ENCODE assay signal across 23 mouse cellular contexts in the genomic region with DNA sequence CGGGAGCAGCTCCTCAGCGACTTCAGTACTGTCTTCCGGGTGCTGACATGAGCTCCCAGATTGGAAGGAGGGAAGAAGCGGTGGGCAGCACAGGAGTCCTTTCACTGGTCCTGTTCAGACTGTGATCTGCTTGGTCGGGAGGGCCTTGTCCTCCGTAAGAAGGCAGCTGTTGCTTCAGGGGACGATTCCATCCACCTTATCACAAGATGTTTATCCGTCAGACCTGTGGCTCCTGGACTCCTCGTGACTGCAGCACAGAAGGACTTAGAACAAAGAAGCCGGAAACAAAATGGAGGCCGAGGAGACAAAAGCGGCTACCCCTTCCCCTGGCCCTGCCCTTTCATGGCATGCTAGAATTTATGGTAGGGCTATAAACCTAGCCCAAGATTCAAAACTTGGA. TPM values are rescaled to one million over a fixed set of nuclear protein-coding genes. Genes with fewer than 3 reads are reported as not detected.
DNase-seq lines count a peak whose midpoint lies in the region; ATAC-seq and TF ChIP-seq lines count a peak whose summit lies in the region.
"Had no signal": no experiment of that assay in that cellular context is flagged by ENCODE, and none has a peak within 500 bp of the region (broad histone marks: within the 10 kb centered on the region; RNA-seq: fewer than 3 reads in every experiment).

No protein-coding gene starts in this region.

- H3K9ac ChIP-seq in neural tube, embryonic 11.5 days (ENCODE audit: low read length) = 0 out of 2 replicates have a peak overlapping the region, but pooled peaks have one; percentile 15
- peak overlapping the region; percentile 91 for H3K9ac ChIP-seq in ES-E14 (ENCODE audit: insufficient read depth, low read depth, low read length, poor library complexity, severe bottlenecking)
- H3K9ac ChIP-seq in intestine, embryonic 14.5 days (ENCODE audit: low read length) = no peak overlapping the region
- H3K9ac ChIP-seq in midbrain, postnatal 0 days (replicated peaks; ENCODE audit: low read length, poor library complexity, severe bottlenecking) = no peak overlapping the region
- H3K9ac ChIP-seq: embryonic facial prominence, embryonic 13.5 days; forebrain, embryonic 12.5 days; heart, embryonic 13.5 days; hindbrain, embryonic 15.5 days had no signal

- no peaks in the 10 kb centered on the region for H3K4me1 ChIP-seq in neural tube, embryonic 11.5 days (ENCODE audit: control insufficient read depth, insufficient read depth, low read length)
- H3K4me1 ChIP-seq in ES-E14 (ENCODE audit: control insufficient read depth in 2 of 2, insufficient read depth in 2 of 2, low read length in 2 of 2, poor library complexity in 1 of 2) = peaks cover 5 to 15% of the 10 kb centered on the region in 2 experiments
- H3K4me1 ChIP-seq in intestine, embryonic 14.5 days (replicated peaks; ENCODE audit: control insufficient read depth, insufficient read depth, low read length) = no peaks in the 10 kb centered on the region
- peaks cover 4% of the 10 kb centered on the region; the same call in 1 of the 2 replicates for H3K4me1 ChIP-seq in small intestine, adult 2 months (ENCODE audit: control insufficient read depth, insufficient read depth, insufficient read length, low read length)
- no peaks in the 10 kb centered on the region for H3K4me1 ChIP-seq in midbrain, postnatal 0 days (ENCODE audit: insufficient read depth, low read length)
- H3K4me1 ChIP-seq: embryonic facial prominence, embryonic 13.5 days; heart, embryonic 13.5 days; hindbrain, embryonic 15.5 days had no signal

- no peak for ATAC-seq in neural tube, embryonic 11.5 days (ENCODE audit: insufficient read depth, low FRiP score, low TSS enrichment)
- ATAC-seq in intestine, embryonic 14.5 days (replicated peaks; ENCODE audit: low FRiP score, low TSS enrichment, low read depth) = peak; percentile 77
- ATAC-seq in midbrain, postnatal 0 days (ENCODE audit: low FRiP score) = no peak
- ATAC-seq: forebrain, embryonic 16.5 days had no signal

- H3K9me3 ChIP-seq in neural tube, embryonic 11.5 days (ENCODE audit: control insufficient read depth, low read length) = no peaks in the 10 kb centered on the region
- H3K9me3 ChIP-seq in ES-E14 (ENCODE audit: control insufficient read depth, insufficient read depth, low read depth, low read length) = no peaks in the 10 kb centered on the region
- no peaks in the 10 kb centered on the region for H3K9me3 ChIP-seq in intestine, embryonic 14.5 days (ENCODE audit: control insufficient read depth, low read length)
- no peaks in the 10 kb centered on the region for H3K9me3 ChIP-seq in midbrain, postnatal 0 days (ENCODE audit: low read length)
- H3K9me3 ChIP-seq: embryonic facial prominence, embryonic 13.5 days; forebrain, embryonic 12.5 days; heart, embryonic 13.5 days; hindbrain, embryonic 15.5 days had no signal

- DNase-seq in neural tube, embryonic 11.5 days (ENCODE audit: low spot score) = no peak
- no peak for DNase-seq in neural tube, embryonic 10.5 days (ENCODE audit: extremely low spot score, low spot score)
- peak; percentile 57 for DNase-seq in ES-E14 (ENCODE audit: low read depth, low spot score)
- DNase-seq in intestine, embryonic 14.5 days (ENCODE audit: low spot score) = peak; percentile 66
- DNase-seq in urinary bladder, postnatal 4 days (ENCODE audit: low spot score in 2 of 2) = no peak
- no peak for DNase-seq in midbrain, postnatal 0 days (ENCODE audit: low spot score)
- no peak for DNase-seq in T-cell, adult 2 months (ENCODE audit: low spot score)
- DNase-seq: adrenal gland, postnatal 14 days; cerebellum, adult 18-20 months; cerebellum, adult 9-11 months; cerebellum, postnatal 36 days; gastrocnemius, postnatal 10 days; heart, postnatal 36 days had no signal

- TF ChIP-seq CTCF in small intestine, adult 2 months (IDR thresholded peaks at IDR 0.05; ENCODE audit: extremely low read depth, insufficient read length, insufficient replicate concordance, low read depth, low read length) = no peak
- TF ChIP-seq CTCF in midbrain, postnatal 0 days (IDR thresholded peaks at IDR 0.05) = no peak

- in situ Hi-C loops in ES-E14 (cut with MboI; ENCODE audit: low sequenced_read_pairs in 2 of 2, unreplicated experiment in 2 of 2) = no loop called here

- WGBS in neural tube, embryonic 11.5 days = 53% methylated on average over 12 of the region's 12 CpGs
- 65% methylated on average over 12 of the region's 12 CpGs for WGBS in intestine, embryonic 14.5 days
- WGBS in small intestine, adult 2 months = 39% methylated on average over 12 of the region's 12 CpGs
- WGBS in midbrain, postnatal 0 days = 86% methylated on average over 12 of the region's 12 CpGs

- no peaks in the 10 kb centered on the region for H3K36me3 ChIP-seq in neural tube, embryonic 11.5 days (ENCODE audit: control insufficient read depth, insufficient read depth, low read length)
- H3K36me3 ChIP-seq in ES-E14 (ENCODE audit: control insufficient read depth, insufficient read depth, low read length, poor library complexity, severe bottlenecking) = no peaks in the 10 kb centered on the region; the same call in 1 of the 2 replicates
- H3K36me3 ChIP-seq in intestine, embryonic 14.5 days (ENCODE audit: control insufficient read depth, insufficient read depth, low read length) = no peaks in the 10 kb centered on the region
- no peaks in the 10 kb centered on the region for H3K36me3 ChIP-seq in small intestine, adult 2 months (ENCODE audit: control insufficient read depth, insufficient read depth, low read length)
- H3K36me3 ChIP-seq in midbrain, postnatal 0 days (ENCODE audit: insufficient read depth, low read length) = no peaks in the 10 kb centered on the region
- H3K36me3 ChIP-seq: embryonic facial prominence, embryonic 13.5 days; forebrain, embryonic 12.5 days; heart, embryonic 13.5 days; hindbrain, embryonic 15.5 days had no signal

- H3K4me3 ChIP-seq in neural tube, embryonic 11.5 days (ENCODE audit: low read depth, low read length) = no peak overlapping the region
- peak overlapping the region; percentile 45 to 71 for H3K4me3 ChIP-seq in ES-E14 (ENCODE audit: insufficient read depth in 1 of 2, low read depth in 1 of 2, low read length in 2 of 2, poor library complexity in 1 of 2, severe bottlenecking in 1 of 2)
- no peak overlapping the region for H3K4me3 ChIP-seq in intestine, embryonic 14.5 days (ENCODE audit: low read depth, low read length)
- H3K4me3 ChIP-seq in small intestine, adult 2 months (ENCODE audit: low read depth, low read length) = peak overlapping the region; percentile 59
- no peak overlapping the region for H3K4me3 ChIP-seq in midbrain, postnatal 0 days (ENCODE audit: low read depth, low read length)
- H3K4me3 ChIP-seq: embryonic facial prominence, embryonic 13.5 days; forebrain, embryonic 12.5 days; heart, embryonic 13.5 days; hindbrain, embryonic 15.5 days had no signal

- no peaks in the 10 kb centered on the region for H3K27me3 ChIP-seq in neural tube, embryonic 11.5 days (ENCODE audit: control insufficient read depth, insufficient read depth, low read length)
- no peaks in the 10 kb centered on the region for H3K27me3 ChIP-seq in intestine, embryonic 14.5 days (replicated peaks; ENCODE audit: control insufficient read depth, insufficient read depth, low read length)
- H3K27me3 ChIP-seq in small intestine, adult 2 months (ENCODE audit: control insufficient read depth, insufficient read depth, low read length) = no peaks in the 10 kb centered on the region
- H3K27me3 ChIP-seq in midbrain, postnatal 0 days (ENCODE audit: insufficient read depth, low read length) = no peaks in the 10 kb centered on the region
- H3K27me3 ChIP-seq: embryonic facial prominence, embryonic 13.5 days; forebrain, embryonic 12.5 days; heart, embryonic 13.5 days; hindbrain, embryonic 15.5 days had no signal

- 0 out of 2 replicates have a peak overlapping the region, but pooled peaks have one; percentile 27 for H3K27ac ChIP-seq in neural tube, embryonic 11.5 days (ENCODE audit: low read depth, low read length)
- H3K27ac ChIP-seq in ES-E14 (ENCODE audit: insufficient read depth, low read depth, low read length, poor library complexity, severe bottlenecking) = peak overlapping the region; percentile 96
- H3K27ac ChIP-seq in intestine, embryonic 14.5 days (ENCODE audit: low read depth) = peak overlapping the region; percentile 68
- peak overlapping the region; percentile 91 for H3K27ac ChIP-seq in small intestine, adult 2 months (ENCODE audit: insufficient read depth, low read depth, low read length)
- H3K27ac ChIP-seq in midbrain, postnatal 0 days (ENCODE audit: low read depth, low read length) = no peak overlapping the region
- H3K27ac ChIP-seq: embryonic facial prominence, embryonic 13.5 days; forebrain, embryonic 12.5 days; heart, embryonic 13.5 days; hindbrain, embryonic 15.5 days had no signal

- TF ChIP-seq POLR2A in small intestine, adult 2 months (IDR thresholded peaks at IDR 0.05; ENCODE audit: low read depth, low read length) = 0 out of 2 replicates have a peak, but pooled peaks have one; percentile 6

- no peak overlapping the region for H3K4me2 ChIP-seq in neural tube, embryonic 11.5 days (ENCODE audit: low read depth)
- H3K4me2 ChIP-seq in intestine, embryonic 14.5 days (ENCODE audit: low read length) = no peak overlapping the region
- no peak overlapping the region for H3K4me2 ChIP-seq in midbrain, postnatal 0 days (ENCODE audit: low read depth, low read length, poor library complexity, severe bottlenecking)
- H3K4me2 ChIP-seq: embryonic facial prominence, embryonic 13.5 days; forebrain, embryonic 12.5 days; heart, embryonic 13.5 days; hindbrain, embryonic 15.5 days had no signal

RNA-seq across cellular contexts. Expression of gene Gm38394, which starts 9.1 kb away (rescaled TPM):
- 6.8 and 6.9 TPM in 2 replicates for polyA plus RNA-seq in neural tube, embryonic 11.5 days (2014; fragmentation: Nextera tagmentation; extraction: Ambion mirVana)
- total RNA-seq in ES-E14 (2012; rRNA removed) = 5.9 and 8.7 TPM in 2 replicates
- 11.7 and 11.9 TPM in 2 replicates for polyA plus RNA-seq in intestine, embryonic 14.5 days (2014; fragmentation: Nextera tagmentation; extraction: Ambion mirVana)
- polyA plus RNA-seq in small intestine, adult 2 months (2012; rRNA removed) = 0.29 and 1.1 TPM in 2 replicates
- 6.0 and 7.6 TPM in 2 replicates for total RNA-seq in midbrain, postnatal 0 days (2014; rRNA removed)
- 1.3 and 1.6 TPM in 2 replicates for polyA plus RNA-seq in midbrain, postnatal 0 days (2015; fragmentation: Nextera tagmentation; extraction: Ambion mirVana)

RNA-seq across cellular contexts. Expression of gene Zbed6, which starts 9.5 kb away (rescaled TPM):
- not detected in 2 replicates for polyA plus RNA-seq in neural tube, embryonic 11.5 days (2014; fragmentation: Nextera tagmentation; extraction: Ambion mirVana)
- total RNA-seq in ES-E14 (2012; rRNA removed) = 16.7 and 22.1 TPM in 2 replicates
- polyA plus RNA-seq in intestine, embryonic 14.5 days (2014; fragmentation: Nextera tagmentation; extraction: Ambion mirVana) = not detected in 2 replicates
- 0.61 and 1.0 TPM in 2 replicates for polyA plus RNA-seq in small intestine, adult 2 months (2012; rRNA removed)
- total RNA-seq in midbrain, postnatal 0 days (2014; rRNA removed) = 6.6 and 9.4 TPM in 2 replicates
- 0.23 TPM in 1 of 2 replicates, not detected in the other for polyA plus RNA-seq in midbrain, postnatal 0 days (2015; fragmentation: Nextera tagmentation; extraction: Ambion mirVana)
- polyA plus RNA-seq: embryonic facial prominence, embryonic 13.5 days; forebrain, embryonic 12.5 days; forebrain, embryonic 16.5 days; heart, embryonic 13.5 days; heart, postnatal 0 days; hindbrain, embryonic 11.5 days; hindbrain, embryonic 15.5 days had no signal

RNA-seq across cellular contexts. Expression of gene Lax1, which starts 19.7 kb away (rescaled TPM):
- 0.29 and 0.41 TPM in 2 replicates for polyA plus RNA-seq in neural tube, embryonic 11.5 days (2014; fragmentation: Nextera tagmentation; extraction: Ambion mirVana)
- total RNA-seq in ES-E14 (2012; rRNA removed) = 0.90 and 1.4 TPM in 2 replicates
- polyA plus RNA-seq in intestine, embryonic 14.5 days (2014; fragmentation: Nextera tagmentation; extraction: Ambion mirVana) = 0.45 and 0.89 TPM in 2 replicates
- 4.3 and 8.2 TPM in 2 replicates for polyA plus RNA-seq in small intestine, adult 2 months (2012; rRNA removed)
- total RNA-seq in midbrain, postnatal 0 days (2014; rRNA removed) = 0.09 TPM in 1 of 2 replicates, not detected in the other
- polyA plus RNA-seq in midbrain, postnatal 0 days (2015; fragmentation: Nextera tagmentation; extraction: Ambion mirVana) = 0.09 TPM in 1 of 2 replicates, not detected in the other
- total RNA-seq: MEL had no signal
- polyA plus RNA-seq: C2C12; forebrain, embryonic 16.5 days had no signal

Comparison
In these comparisons a context has a peak if more than half of its experiments do, and no peak if none do; other contexts are left out.
1. DNase-seq: peak in ES-E14 (single experiment) and intestine, embryonic 14.5 days (single experiment); none in neural tube, embryonic 11.5 days (single experiment), neural tube, embryonic 10.5 days (single experiment), urinary bladder, postnatal 4 days (0 of 2), midbrain, postnatal 0 days (single experiment) and T-cell, adult 2 months (single experiment).
2. H3K4me3 ChIP-seq: peak in ES-E14 (2 of 2) and small intestine, adult 2 months (single experiment); none in neural tube, embryonic 11.5 days (single experiment), intestine, embryonic 14.5 days (single experiment) and midbrain, postnatal 0 days (single experiment).
3. H3K9ac ChIP-seq: peak in neural tube, embryonic 11.5 days (single experiment) and ES-E14 (single experiment); none in intestine, embryonic 14.5 days (single experiment) and midbrain, postnatal 0 days (single experiment).